Mouse (Mus musculus): ENCODE data around the gene Trap1.

The Trap1 gene
- long read RNA-seq, experiment 1, transcript Trap1-201 (18 exons, 2,320 nt), result major isoform, 50 of 64 reads
- long read RNA-seq, experiment 1, partial matches to known transcripts, result 11 of 64 reads
- long read RNA-seq, experiment 1, other reads (novel, unspliced or antisense), result 3 of 64 reads
- long read RNA-seq, experiment 2, transcript Trap1-201 (18 exons, 2,320 nt), result major isoform, 43 of 55 reads
- long read RNA-seq, experiment 2, partial matches to known transcripts, result 9 of 55 reads
- long read RNA-seq, experiment 2, other reads (novel, unspliced or antisense), result 3 of 55 reads

GRCm38 (mm10) chr16:4077384-4078061, at the start of gene Trap1:
Gene Trap1, minus strand, starts transcription at chr16:4077827.
- intact Hi-C loops (cut with DNase I), result loop anchor here (10.0 kb wide), 1 partner anchor 233 kb away; the partner anchor contains the start of gene Zfp174

DNA sequence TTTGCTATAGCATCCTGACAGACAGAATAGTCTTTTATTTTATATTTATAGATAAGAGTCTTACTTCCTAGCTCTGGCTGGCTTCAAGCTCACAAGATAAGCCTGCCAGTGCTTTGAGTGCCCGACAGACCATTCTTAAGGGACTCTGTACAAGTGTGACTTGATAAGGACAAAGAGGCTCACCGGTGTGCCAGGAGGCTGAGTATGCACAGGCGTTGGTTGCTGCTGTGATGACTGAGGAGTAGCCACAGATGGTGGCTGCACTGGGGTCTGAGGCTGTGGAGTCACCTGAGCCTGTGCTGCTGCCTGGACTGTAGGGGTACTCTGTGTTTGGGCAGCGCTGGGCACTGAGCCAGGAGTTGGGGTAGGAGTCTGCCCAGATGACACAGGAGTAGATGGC, 39.4 kb upstream of the Trap1 start:
- intact Hi-C loops (cut with DNase I), result no loop called here

DNA sequence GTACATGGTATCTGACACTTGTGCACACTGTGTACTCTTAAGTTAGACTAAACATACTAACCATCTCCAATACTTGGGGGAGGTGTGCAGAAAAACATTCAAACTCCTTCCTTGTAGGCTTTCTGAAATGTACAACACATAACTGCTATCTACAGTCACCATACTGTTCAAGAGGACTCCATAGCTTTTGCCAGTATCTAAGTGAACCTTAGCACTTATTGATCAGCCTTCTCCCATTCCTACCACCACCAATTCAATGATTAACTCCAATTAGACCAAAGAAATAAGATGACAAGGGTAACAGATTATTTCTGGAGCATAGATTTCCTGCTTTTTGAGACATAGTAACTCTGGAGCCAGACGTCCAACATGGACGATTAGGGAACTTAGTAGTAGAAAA, 22.7 kb upstream of the Trap1 start:
- intact Hi-C loops (cut with DNase I), result no loop called here

DNA sequence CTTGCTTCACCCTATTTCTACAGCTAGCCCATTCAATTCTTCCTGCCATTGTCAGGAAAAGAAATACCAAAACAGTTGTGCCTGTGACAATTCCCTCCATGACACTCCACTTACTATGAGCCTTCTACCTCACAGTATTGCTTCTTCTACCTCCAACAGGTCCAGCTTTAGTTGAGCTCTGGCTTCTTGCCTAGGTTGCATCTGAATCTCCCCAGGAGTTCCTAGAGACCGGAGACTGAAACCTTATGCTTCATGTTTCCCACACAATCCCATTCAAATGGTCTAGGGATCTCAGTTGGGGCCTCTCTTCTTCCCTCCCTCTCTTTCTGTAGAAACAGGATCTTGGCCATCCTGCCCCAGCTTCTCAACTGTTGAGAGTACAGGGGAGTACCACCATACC, 19.9 kb upstream of the Trap1 start:
- intact Hi-C loops (cut with DNase I), result loop anchor here (10.0 kb wide), 1 partner anchor 47 kb away; no protein-coding TSS in a partner anchor

DNA sequence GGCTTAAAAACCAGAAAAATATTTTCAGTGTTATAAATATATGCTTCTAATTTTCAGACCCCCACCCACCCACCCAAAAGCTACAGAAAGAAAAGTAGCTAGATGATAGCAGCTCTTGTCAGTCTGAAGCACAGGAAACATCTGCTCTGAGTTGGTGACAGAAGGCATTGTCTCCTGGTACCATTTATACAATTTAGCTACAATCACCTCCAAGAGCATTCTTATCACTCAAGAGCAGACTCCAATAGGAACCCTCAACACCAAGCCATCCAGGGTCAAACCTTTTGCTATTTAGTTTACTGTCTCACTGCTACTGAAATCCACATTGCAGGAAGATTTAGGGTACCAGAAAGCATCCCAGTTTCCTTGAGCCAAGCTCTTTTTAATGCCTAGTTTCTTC, 19.3 kb upstream of the Trap1 start:
- intact Hi-C loops (cut with DNase I), result loop anchor here (10.0 kb wide), 1 partner anchor 48 kb away; no protein-coding TSS in a partner anchor

- intact Hi-C loops (cut with DNase I), result loop anchor here (10.0 kb wide), 1 partner anchor 49 kb away; no protein-coding TSS in a partner anchor
Observed at GRCm38 (mm10) chr16:4096141-4096540, 18.5 kb upstream of the Trap1 start.

GRCm38 (mm10) chr16:4087214-4087913, 9.7 kb upstream of the Trap1 start:
- intact Hi-C loops (cut with DNase I), result no loop called here

DNA sequence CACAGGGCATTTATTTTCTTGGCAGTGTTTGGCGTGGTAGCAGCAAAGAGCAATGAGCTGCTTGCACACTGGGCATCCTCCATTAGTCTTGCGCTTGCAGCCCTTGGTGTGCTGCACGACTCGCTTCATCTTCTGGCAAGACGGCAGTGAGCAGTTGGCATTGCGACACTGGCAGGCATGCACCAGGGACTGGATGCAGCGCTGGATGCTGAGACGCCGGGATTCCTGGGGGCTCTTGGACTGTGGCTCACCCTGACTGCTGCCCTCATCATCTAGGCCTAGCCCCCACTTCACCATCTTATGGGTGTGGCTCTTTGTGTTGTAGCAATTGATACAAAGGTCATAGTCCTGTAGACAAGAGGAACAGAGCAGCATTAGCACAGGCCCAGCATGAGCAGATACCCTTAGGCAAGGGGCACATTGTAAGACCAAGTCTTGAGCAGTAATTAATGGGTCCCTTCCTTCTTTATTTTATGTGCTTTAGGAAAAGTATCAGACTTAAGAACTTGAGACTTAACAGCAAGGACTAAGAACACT, 8.3 kb upstream of the Trap1 start:
- intact Hi-C loops (cut with DNase I), result no loop called here

DNA sequence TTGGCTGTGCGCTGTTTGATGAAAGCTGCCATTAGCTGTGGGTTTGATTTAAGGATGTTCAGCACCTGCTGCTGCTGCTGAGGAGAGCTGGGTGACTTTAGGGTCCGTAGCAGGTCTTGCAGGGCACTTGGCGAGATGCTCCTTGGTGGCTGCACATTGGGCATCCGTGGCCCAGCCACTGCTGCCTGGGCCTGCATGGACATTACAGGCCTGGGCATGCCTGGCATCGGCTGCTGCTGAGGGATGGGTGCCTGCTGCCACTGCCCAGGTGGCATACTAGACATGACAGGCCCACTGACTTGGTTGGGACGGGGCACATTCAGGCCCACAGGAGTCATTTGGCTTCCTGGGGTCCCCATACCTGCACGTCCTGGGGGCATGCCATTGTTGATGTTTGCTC, 7.4 kb upstream of the Trap1 start:
- intact Hi-C loops (cut with DNase I), result no loop called here

DNA sequence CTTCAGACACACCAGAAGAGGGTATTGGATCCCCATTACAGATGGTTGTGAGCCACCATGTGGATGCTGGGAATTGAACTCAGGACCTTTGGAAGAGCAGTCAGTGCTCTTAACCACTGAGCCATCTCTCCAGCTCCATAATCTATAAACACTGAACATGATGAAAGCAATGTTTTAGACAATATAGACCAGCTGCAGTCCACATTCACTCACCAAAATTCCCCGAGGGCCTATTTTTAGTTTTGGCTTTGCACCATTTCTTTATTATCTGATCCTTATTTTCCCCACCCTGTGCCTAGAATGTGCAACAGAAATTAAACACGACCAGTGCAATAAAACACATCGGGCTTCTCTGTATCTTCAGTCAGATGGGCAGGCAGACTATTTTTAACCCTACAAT, 2.8 kb upstream of the Trap1 start:
- intact Hi-C loops (cut with DNase I), result loop anchor here (5.0 kb wide), 1 partner anchor 132 kb away; the partner anchor contains the start of gene Crebbp

- intact Hi-C loops (cut with DNase I), result loop anchor here (5.0 to 10.0 kb wide), 2 partner anchors 133 to 235 kb away; partner anchors contain the start of genes Crebbp and Zfp174
Observed at GRCm38 (mm10) chr16:4079656-4080055, 2.0 kb upstream of the Trap1 start.

DNA sequence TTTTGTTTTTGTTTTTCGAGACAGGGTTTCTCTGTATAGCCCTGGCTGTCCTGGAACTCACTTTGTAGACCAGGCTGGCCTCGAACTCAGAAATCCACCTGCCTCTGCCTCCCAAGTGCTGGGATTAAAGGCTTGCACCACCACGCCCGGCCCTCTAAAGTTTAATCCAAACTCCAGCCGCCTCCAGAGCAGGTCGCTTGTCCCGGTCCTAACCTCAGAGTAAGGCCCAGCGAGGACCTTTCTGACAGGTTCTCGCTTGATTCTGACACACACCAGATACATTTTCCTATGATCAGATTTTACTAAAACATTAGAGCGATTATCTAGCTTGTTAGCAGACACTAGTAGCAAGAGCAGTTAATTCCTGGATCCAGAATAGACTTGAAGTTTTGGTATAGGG, 675 bp upstream of the Trap1 start:
- intact Hi-C loops (cut with DNase I), result loop anchor here (10.0 kb wide), 1 partner anchor 234 kb away; the partner anchor contains the start of gene Zfp174

GRCm38 (mm10) chr16:4074836-4075235, 2.8 kb downstream of the Trap1 start:
- intact Hi-C loops (cut with DNase I), result loop anchor here (10.0 kb wide), 1 partner anchor 230 kb away; the partner anchor contains the start of gene Zfp174

GRCm38 (mm10) chr16:4074297-4074696, 3.3 kb downstream of the Trap1 start:
- intact Hi-C loops (cut with DNase I), result loop anchor here (10.0 kb wide), 1 partner anchor 229 kb away; the partner anchor contains the start of gene Zfp174

GRCm38 (mm10) chr16:4068588-4068987, 9.0 kb downstream of the Trap1 start:
- intact Hi-C loops (cut with DNase I), result loop anchor here (5.0 kb wide), 1 partner anchor 219 kb away; no protein-coding TSS in a partner anchor

DNA sequence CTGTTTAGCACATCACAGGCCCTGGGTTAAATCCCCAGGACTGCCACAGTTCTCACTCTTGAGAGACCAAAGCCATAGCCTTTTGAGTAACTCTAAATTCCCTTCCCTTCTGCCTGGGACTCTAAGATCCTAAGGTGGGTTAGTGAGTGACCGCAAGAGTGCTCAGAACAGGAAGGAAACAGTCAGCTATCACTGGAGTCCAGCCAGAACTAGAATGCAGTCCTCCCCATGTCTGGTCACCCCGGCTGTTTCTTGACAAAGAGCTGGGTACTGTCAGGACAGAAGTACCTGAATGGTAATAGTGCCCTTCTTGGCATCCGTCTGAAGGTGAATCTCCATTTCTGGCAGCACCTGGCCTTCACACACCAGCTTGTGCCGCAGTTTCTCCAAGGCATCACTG, 12.7 kb downstream of the Trap1 start:
- intact Hi-C loops (cut with DNase I), result loop anchor here (5.0 kb wide), 1 partner anchor 222 kb away; no protein-coding TSS in a partner anchor

- intact Hi-C loops (cut with DNase I), result no loop called here
Observed at GRCm38 (mm10) chr16:4053811-4054210, 23.8 kb downstream of the Trap1 start.

DNA sequence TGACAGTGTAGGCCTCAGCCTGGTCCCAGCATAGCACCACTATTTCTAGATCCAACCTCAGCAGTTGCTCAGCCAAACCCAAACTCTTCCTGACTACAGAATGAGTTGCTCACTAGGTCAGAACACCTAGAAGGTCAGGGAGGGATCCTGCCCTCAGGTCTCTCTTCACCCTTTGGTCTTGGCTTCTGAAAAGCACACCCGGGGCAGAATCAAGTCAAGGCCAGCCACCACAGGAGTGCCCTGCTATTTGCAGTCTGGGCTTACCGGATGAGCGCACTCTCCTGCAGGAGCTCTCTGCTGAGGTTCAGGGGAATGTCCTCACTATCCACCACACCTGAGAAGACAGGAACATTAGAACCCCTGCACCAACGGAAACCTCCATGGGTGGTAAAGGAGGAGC, 25.0 kb downstream of the Trap1 start:
- intact Hi-C loops (cut with DNase I), result no loop called here

DNA sequence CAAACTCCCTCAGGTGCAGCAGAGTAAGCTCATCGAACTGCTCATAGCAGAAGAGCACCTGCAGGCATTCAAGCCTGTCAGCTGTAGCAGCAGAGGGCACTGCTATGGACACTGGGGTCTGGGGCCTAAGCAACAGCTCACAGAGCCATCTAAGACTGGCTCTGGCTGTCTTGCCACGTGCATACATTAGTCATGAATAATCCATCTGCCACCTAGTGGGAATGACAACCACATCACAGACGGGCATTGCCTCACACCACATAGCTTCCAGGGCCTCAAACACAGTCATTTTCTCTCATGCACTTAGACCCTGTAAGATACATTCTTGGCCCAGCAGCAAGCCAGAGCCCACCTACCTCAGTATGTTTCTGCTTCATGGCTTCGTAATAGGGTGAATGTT, 32.1 kb downstream of the Trap1 start:
- intact Hi-C loops (cut with DNase I), result no loop called here

GRCm38 (mm10) chr16:4044093-4044492, 33.5 kb downstream of the Trap1 start:
- intact Hi-C loops (cut with DNase I), result no loop called here

DNA sequence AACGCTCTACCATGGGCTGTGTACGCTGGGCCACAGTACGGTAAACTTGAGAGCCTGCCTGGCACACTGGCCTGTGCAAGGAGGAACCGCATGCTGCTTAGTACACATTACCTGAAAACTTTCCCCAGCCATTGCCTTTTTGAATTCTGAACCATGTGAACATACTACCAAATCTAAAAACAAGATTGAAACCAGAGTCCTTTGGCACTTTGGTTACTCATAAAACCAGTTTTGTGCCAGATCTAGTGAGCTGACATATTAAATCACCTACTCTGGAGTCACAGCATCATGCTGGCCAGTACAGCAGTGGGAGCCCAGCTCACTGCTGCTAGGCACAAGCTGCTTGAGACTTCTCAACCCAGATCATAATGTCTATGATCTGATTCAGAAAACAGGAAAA, 36.0 kb downstream of the Trap1 start:
- intact Hi-C loops (cut with DNase I), result no loop called here
